Mouse (Mus musculus) induced T-regulatory cell, adult 2 months (primary cell): ENCODE measurements around the gene Gde1.

ENCODE experiments used
- DNase-seq: peaks from one replicate; pipeline ENCODE4 v3.0.0-alpha.2; 2012; ENCODE audit warnings: low read depth

Gde1 gene

GRCm38 (mm10) chr7:118705101-118705961, at the start of gene Gde1:
Gene Gde1, minus strand, starts transcription at chr7:118705778.
- DNase-seq, result peak; percentile 89

- no peak for DNase-seq
Observed at GRCm38 (mm10) chr7:118751625-118752024, 46.0 kb upstream of the Gde1 start.

GRCm38 (mm10) chr7:118749706-118750105, 44.1 kb upstream of the Gde1 start:
- DNase-seq, result no peak

GRCm38 (mm10) chr7:118747891-118748672, 42.5 kb upstream of the Gde1 start:
- DNase-seq, result no peak

GRCm38 (mm10) chr7:118744766-118745165, 39.2 kb upstream of the Gde1 start:
- no peak for DNase-seq

- DNase-seq, result no peak
Observed at GRCm38 (mm10) chr7:118742278-118742677, 36.7 kb upstream of the Gde1 start.

- DNase-seq, result peak; percentile 99
Observed at GRCm38 (mm10) chr7:118740532-118741338, 35.2 kb upstream of the Gde1 start.

- peak; percentile 93 for DNase-seq
Observed at GRCm38 (mm10) chr7:118739975-118740531, 34.5 kb upstream of the Gde1 start, which contains the start of gene Vps35l. Gene Vps35l, plus strand, starts transcription at chr7:118740226.

- peak; percentile 29 for DNase-seq
Observed at GRCm38 (mm10) chr7:118738730-118739129, 33.2 kb upstream of the Gde1 start.

- peak; percentile 29 for DNase-seq
Observed at GRCm38 (mm10) chr7:118733225-118733624, 27.6 kb upstream of the Gde1 start.

- no peak for DNase-seq
Observed at GRCm38 (mm10) chr7:118731781-118732180, 26.2 kb upstream of the Gde1 start.

GRCm38 (mm10) chr7:118728846-118729587, 23.4 kb upstream of the Gde1 start:
- DNase-seq, result no peak

GRCm38 (mm10) chr7:118725459-118725858, 19.9 kb upstream of the Gde1 start:
- no peak for DNase-seq

- DNase-seq, result no peak
Observed at GRCm38 (mm10) chr7:118723927-118724326, 18.3 kb upstream of the Gde1 start.

- DNase-seq, result no peak
Observed at GRCm38 (mm10) chr7:118718066-118718465, 12.5 kb upstream of the Gde1 start.

GRCm38 (mm10) chr7:118714873-118715272, 9.3 kb upstream of the Gde1 start:
- no peak for DNase-seq

GRCm38 (mm10) chr7:118712228-118713173, 6.9 kb upstream of the Gde1 start, which contains the start of gene Ccp110:
Gene Ccp110, plus strand, starts transcription at chr7:118712552.
- DNase-seq, result peak; percentile 96

GRCm38 (mm10) chr7:118710776-118711175, 5.2 kb upstream of the Gde1 start:
- DNase-seq, result no peak

- no peak for DNase-seq
Observed at GRCm38 (mm10) chr7:118708002-118708401, 2.4 kb upstream of the Gde1 start.

- DNase-seq, result no peak
Observed at GRCm38 (mm10) chr7:118707216-118707615, 1.6 kb upstream of the Gde1 start.
